Mouse (Mus musculus): Measurements from ENCODE around the gene Decr2. TPM values are rescaled to one million over a fixed set of nuclear protein-coding genes. Genes with fewer than 3 reads are reported as not detected.
"Not testable (repeated sequence)": the region's sequence is repeated elsewhere in the genome, so short reads cannot be mapped to it uniquely, and the experiment has no call there.

Decr2 gene
- total RNA-seq, 2 experiments from 2014 or later: 9.2 to 12.9 TPM

DNA sequence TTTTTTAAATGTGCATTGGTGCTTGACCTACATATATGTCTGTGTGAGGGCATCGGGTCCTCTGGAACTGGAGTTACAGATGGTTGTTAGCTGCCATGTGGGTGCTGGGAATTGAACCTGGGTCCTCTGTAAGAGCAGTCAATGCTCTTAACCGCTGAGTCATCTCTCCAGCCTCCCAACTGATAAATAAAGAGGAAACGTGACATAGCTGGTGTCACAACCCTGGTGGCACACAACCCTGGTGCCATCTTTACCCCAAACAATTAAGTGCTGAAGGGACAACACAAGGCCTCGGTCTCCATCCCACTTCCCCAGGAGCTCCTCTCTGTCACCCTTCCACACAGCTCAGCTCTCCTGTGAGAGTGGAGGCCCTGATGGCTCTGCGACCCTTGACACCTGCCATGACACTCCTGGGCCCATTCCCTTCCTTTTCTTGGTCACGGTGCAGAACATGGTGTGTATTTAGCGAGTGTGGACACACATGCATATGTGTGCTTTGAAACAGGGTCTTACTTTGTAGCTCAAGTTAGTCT lies 23.6 kb downstream of the Decr2 start:
- no peak for DNase-seq (ENCODE audit: low spot score in 2 of 2)

- no peak for DNase-seq (ENCODE audit: low spot score in 2 of 2)
These were observed 25.2 kb downstream of the Decr2 start for GRCm38 (mm10) chr17:26064916-26065315.

GRCm38 (mm10) chr17:26057787-26058567 lies 32.2 kb downstream of the Decr2 start:
- DNase-seq (ENCODE audit: low spot score in 2 of 2): no peak

DNA sequence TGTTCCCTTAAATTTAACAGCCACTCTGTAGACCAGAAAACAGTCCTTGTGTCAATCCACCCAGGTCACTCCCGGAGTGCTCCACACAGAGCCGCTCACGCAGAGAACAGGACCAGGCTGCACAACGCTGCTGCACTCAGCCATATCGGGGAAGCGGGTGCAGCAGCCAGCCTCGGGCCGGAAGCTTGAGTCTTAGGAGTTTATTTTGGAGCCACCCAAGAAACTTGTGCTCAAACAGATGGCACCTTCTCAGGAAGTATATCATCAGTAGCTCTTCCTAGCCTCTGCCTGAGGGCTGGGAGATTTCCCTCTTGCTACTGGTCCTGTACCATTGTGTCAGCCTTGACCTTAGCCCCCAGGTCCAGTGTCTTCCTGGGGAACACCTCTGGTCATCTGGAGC lies 32.9 kb downstream of the Decr2 start:
- DNase-seq (ENCODE audit: low spot score in 2 of 2): no peak

- no peak for DNase-seq (ENCODE audit: low spot score in 2 of 2)
These were observed 35.0 kb downstream of the Decr2 start for GRCm38 (mm10) chr17:26055164-26055563.

GRCm38 (mm10) chr17:26054133-26054845 lies 35.8 kb downstream of the Decr2 start:
- DNase-seq (ENCODE audit: low spot score in 2 of 2): no peak

DNA sequence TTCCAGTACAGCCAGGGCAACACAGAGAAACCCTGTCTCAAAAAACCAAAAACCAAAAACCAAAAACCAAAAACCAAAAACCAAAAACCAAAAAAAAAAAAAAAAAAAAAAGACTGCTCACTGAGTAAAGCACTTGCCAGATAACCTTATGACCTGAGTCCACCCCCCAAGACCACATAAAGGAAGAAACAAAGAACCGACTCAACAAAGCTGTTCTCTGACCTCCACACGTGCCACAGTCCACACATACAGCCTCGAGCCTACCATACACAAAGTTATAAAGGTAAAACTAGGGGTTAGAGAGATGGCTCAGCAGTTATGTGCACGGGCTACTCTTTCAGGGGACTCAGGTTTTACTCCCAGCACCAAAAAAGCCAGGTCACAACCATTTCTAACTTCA lies 37.4 kb downstream of the Decr2 start:
- DNase-seq (ENCODE audit: low spot score in 2 of 2): no peak

DNA sequence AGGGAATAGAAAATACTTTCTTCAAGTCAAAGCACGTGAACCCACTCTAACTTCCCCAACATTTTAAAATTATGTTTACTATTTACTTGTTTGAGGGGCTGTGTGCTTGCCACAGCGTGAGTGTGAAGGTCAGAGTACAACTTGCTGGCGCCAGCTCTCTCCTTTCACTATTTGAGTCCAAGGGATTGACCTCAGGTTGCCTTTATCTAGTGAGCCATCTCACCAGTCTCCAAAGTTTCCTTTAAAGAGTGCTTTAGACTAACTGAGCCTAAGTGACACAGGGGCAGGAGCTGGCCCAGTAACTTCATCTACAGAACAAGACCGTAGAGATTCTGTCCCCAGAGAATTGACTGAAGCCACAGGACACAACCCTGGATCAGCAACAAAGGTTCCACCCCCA lies 38.1 kb downstream of the Decr2 start:
- no peak for DNase-seq (ENCODE audit: low spot score in 2 of 2)

GRCm38 (mm10) chr17:26048118-26048517 lies 42.0 kb downstream of the Decr2 start:
- DNase-seq (ENCODE audit: low spot score in 2 of 2): no peak

DNA sequence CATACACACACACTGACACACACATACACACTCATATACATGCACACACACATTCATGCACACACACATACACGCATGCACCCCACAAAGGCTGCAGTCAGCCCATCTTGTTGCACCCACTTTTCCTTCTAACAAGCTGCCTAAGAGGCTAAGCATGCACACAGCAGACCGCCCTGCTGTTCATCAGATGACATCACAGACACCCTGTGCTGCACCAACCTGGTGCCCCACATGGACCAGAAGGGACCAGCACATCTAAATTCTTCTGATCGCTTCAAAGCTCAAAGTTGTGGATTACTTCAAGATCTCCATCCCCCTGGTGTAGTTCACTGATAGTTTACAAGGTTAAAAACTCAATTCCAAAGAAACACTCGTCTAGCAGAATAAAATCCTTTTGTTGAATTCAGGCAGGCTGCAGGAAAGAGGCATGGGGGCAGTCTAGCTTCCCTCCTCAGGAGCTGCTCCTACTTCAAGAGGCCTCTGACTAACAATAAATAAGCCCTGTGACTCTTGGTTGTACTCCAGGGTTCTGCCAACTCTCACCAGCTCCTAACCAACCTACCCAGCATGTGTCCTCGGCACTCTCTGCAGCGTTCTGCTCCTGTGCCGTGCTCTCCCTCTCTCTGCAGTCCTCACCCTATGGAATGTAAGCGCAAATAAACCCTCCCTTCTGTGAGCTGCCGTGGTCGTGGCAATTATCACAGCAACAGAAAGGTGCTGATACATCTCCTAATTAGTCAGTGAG lies 43.7 kb downstream of the Decr2 start:
- DNase-seq (ENCODE audit: low spot score in 2 of 2): no peak

GRCm38 (mm10) chr17:26045285-26045684 lies 44.9 kb downstream of the Decr2 start:
- no peak for DNase-seq (ENCODE audit: low spot score in 2 of 2)

GRCm38 (mm10) chr17:26043249-26043636 lies 46.9 kb downstream of the Decr2 start:
- DNase-seq (ENCODE audit: low spot score in 2 of 2): peak; percentile 34 to 71

GRCm38 (mm10) chr17:26042599-26043248 lies 47.4 kb downstream of the Decr2 start:
- no peak for DNase-seq (ENCODE audit: low spot score in 2 of 2)

DNA sequence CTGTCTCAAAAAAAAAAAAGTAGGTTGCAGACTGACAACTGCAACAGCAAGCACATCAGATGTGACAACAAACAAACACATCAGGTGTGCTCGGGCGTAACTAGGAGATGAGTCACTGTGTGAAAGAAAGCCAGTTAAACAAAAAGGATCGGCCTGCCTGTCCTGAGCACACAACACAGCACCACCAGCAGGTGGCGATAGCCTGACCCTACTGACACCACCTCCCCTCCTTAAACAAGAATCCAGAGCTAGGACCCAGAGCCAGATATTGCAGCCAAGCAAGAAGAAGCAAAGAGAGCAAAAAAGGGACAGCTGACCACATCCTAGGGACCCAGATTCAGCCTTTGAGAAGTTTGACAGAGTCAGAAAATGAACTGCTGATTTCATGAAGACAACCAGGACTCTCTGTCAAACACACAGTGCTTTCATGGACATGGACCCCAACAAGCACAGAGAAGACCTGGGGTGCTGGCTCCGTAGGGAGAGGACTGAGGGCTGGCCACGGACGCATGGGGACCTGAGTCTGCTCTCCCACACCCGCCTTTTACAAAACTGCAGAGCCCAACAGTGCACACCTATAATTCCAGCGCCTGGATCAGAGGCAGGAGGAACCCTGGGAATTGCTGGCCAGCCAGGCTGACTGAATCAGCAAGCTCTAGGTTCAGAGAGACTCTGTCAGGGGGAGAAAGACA lies 48.9 kb downstream of the Decr2 start:
- peak; percentile 30 to 67 for DNase-seq (ENCODE audit: low spot score in 2 of 2)

- DNase-seq (ENCODE audit: low spot score in 2 of 2): not testable (repeated sequence)
These were observed 49.4 kb downstream of the Decr2 start for GRCm38 (mm10) chr17:26040711-26041110.

DNA sequence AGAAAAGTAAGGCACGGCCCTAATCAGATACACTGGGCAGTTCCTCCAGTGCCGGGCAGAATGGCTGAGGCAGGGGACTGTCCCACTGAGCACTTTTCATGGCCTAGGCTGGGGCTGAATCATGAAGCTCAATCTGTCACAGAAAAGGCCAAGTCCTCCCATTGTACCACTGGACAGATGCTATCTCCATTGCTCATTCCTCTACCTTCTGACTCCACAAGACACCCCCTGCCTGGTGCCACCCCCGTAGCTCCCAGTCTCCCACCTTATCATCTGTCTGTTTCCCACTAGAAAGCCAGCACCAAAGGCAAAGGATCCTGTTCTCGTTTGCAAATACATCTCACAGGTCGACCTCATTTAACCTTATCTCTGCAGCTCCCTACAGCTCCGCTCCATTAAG lies 58.1 kb downstream of the Decr2 start:
- no peak for DNase-seq (ENCODE audit: low spot score in 2 of 2)

GRCm38 (mm10) chr17:26031583-26031982 lies 58.6 kb downstream of the Decr2 start:
- no peak for DNase-seq (ENCODE audit: low spot score in 2 of 2)

Measured in gastrocnemius, postnatal 4 days (tissue).